Mouse (Mus musculus): ENCODE results near the gene Foxa3. TPM values are rescaled to one million over a fixed set of nuclear protein-coding genes. Genes with fewer than 3 reads are reported as not detected.

The Foxa3 gene
- total RNA-seq, 4 experiments from 2014 or later, result not detected

DNA sequence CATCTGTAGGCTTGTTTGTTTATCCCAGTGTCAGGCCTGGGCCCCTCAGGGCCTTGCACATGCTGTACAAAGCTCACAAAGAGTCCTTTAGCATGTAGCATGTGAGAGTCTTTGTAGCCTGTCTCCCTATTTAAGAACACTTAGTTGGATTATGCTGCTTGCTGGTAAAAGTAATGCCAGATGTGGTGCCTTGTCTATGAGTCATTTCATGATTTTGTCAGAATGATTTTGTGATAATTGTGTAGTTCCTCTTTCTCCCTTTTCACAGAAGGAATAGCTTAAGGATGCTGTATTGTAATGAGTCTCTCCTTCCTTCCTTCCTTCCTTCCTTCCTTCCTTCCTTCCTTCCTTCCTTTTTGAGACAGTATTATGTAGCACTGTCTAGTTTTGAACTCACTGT lies 4.7 kb upstream of the Foxa3 start:
- DNase-seq (ENCODE audit: low spot score in 2 of 2), result no peak

DNA sequence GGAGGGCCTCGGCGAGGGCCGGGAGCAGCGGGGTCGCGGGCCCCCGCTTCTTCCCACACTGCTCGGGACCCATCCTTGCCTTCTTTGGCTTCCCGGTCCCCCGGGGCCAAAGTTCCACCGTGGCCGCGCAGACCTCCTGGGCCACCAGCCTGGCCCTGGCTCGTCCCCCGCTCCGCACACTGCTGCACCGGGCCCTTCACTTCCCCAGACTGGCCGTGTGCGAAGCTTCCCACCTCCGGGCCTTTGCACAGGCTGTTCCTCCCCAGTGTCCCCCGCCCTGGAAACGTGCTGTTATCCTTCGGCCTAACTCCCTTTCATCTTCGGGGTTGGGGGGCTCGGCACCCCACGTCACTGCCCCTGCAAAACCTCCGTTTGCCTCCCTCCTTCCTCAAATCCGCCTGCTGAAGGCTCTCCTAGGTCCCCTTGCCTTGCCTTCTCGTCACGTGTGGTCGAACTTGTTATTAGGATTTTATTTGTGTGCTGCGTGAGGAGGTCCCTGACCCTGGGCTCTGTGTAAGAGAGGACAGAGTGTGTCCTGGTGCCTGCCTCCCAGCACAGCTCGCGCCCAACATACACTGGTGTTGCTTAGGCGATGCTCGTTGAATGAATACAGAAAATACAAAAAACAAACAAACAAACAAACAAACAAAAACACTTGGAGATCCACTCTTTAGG lies 1.4 kb upstream of the Foxa3 start:
- no peak for DNase-seq (ENCODE audit: low spot score in 2 of 2)

DNA sequence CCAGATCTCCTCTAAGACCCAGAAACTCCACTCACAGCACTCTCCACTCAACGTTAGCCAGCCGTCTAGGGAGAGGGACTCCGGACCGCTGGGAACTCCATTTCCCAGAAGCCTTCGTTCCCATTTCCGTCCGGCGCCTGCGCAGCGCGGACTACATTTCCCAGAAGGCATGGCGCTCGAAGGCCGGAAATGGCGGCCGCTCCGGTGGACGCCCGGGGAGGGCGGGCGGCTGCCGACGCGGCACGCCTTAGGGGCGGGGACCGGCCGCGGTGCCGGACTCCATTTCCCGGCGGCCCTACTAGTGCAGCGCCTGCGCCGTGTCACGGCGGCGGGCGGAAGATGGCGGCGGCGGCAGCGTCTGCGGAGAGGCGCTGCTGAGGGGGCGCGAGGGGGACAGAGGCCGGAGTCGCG lies 763 bp upstream of the Foxa3 start, which contains the start of gene Sympk:
Gene Sympk, plus strand, starts transcription at position 282 of the 411 bp plus-strand sequence.
- DNase-seq (ENCODE audit: low spot score in 2 of 2), result peak; percentile 91 to 94

DNA sequence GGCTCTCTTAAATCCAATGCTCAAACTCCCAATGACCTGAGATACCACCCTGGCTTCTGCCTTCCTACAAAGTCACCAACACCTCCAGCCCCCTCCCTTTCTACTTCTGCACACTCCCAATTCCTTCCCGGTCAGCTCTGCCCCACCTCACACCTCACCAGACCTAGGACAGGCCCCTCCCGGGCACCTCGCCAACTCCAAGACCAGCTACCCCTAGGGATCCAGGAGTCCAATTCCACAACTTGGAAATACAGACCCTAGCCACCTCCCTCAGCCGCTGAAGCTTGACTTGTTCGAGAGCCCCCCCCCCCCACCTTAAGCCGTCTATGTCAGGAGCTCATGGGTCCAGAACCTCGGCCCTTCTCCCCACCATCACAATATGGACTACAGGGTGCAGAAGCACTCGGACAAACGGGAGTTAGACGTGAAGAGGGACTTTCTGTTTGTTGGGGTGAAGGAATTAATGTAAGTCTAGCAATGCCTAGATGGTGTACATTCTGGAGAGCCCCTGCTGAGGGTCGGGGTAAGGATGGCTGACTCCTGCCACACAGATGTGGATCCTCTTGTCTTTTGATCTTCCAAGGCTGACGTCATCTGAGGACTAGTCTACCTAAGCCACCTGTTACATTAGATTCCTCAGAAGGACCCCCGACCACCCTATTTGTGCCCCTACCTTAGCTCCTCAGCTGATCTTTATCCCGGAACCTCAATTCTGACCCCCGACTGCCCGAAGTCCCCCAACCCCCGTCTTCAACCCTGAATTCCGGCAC lies 964 bp downstream of the Foxa3 start:
- no peak for DNase-seq (ENCODE audit: low spot score in 2 of 2)

DNA sequence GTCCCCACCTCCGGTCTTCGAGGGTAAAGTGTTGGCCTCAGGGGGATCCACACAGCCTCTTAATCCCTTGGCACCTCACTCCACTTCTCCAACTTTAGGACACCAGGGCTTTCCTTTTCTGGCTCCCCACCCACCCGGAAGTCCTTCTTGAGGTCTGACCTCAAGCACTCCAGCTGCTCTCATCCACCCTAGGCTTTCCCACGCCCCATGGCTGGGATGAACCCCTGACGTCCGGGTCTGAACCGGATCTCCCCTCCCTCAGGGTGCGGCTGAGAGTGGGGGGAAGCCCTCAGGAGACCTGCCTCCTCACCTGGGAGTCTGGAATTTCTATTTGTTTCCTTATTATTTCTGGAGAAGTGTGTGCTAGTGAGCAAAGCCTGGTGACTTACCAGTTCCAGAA lies 2.3 kb downstream of the Foxa3 start:
- no peak for DNase-seq (ENCODE audit: low spot score in 2 of 2)

DNA sequence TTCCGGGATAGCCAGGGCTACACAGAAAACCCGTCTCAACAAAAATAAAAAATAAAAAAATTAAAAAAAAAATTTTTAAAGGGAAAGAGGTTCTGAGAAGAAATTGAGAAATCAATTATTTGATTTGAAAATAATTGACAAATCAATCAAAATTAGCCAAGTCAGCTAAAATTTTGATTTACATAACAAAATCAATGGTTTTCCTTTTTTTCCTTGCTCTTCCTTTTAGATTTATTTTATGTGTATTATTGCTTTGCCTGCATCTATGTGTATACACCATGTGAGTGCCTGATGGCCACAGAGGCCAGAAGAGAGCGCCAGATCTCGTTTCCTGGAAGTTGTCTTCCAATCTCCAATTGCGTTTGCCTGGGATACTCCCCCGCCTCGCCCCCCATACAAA lies 5.4 kb downstream of the Foxa3 start:
- DNase-seq (ENCODE audit: low spot score in 2 of 2), result no peak

DNA sequence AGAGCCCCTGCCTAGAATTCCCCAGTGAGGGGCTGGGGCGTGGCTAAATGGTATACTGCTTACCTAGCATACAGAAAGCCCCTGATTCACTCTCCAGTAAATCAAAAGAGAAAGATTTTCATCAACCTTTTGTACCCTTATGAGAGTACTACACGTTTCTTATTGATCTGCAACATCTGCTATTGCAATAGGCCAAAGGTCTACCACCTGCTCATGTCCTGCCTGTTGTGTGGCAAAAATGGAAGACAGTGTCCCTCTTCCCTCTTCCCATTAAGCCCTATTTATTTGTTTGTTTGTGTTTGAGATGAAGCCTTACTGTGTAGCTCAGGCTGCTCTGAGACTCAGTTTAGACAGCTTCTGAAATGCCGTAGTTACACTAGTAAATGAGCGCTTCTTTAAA lies 7.3 kb downstream of the Foxa3 start:
- no peak for DNase-seq (ENCODE audit: low spot score in 2 of 2)

DNA sequence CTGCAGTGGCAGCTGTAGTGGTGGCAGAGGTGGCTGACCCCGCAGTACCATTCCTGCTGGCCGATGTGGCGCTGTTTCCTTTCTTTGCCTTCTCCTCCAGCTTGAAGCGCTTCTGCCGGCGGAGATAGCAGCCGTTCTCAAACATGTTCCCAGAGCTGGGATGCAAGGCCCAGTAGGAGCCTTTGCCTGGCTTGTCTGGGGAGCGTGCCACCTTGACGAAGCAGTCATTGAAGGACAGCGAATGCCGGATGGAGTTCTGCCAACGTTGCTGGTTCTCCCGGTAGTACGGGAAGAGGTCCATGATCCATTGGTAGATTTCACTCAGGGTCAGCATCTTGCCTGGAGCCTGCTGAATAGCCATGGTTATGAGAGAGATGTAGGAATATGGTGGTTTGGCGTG lies 8.9 kb downstream of the Foxa3 start:
- DNase-seq (ENCODE audit: low spot score in 2 of 2), result no peak

DNA sequence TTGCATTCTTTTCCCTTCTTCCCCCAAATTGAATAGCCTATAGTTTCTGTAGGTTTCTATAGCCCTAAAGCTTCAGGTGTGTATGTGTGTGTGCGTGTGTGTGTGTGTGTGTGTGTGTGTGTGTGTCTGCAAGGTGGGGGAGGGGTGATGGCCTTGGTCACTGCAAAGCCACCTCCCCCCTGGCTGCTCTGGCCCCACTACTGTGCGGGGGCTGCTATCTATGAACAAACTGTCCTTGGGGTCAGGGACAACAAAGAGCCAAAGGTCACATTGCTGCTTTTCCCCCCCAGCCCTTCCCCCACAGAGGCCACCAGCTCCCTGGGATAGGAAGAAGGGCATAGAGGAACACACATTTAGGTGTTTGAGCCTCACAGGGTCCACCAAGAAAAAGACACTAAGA lies 10.5 kb downstream of the Foxa3 start:
- no peak for DNase-seq (ENCODE audit: low spot score in 2 of 2)

DNA sequence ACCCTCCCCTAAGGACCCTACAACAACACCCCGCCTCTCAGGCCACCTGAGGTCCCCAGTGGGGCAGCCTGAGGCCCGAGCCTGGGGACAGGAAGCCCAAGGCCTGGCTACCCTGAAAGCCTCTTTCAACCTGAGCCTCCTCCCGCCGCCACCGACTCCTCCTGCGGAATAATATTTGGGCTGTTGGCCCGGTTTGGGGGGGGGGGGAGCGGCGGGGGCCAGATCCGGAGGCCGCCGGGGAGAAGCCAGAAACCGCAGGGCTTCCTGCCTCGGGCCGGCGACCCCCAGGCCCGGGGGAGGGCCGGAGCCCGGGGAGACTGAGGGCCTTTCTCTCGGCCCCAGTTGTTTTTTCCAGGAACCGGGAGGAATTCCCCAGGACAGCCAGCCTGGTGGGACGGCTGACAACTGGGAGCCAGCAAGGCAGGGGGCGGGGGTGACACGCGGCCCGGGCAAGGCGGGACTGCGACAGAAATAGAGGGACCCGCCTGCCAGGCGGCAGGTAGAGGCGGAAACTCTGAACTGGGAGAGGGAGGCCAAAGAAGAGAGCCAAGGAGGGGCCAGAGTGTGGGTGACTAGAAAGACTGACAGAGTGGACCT lies 11.2 kb downstream of the Foxa3 start:
- DNase-seq (ENCODE audit: low spot score in 2 of 2), result no peak

DNA sequence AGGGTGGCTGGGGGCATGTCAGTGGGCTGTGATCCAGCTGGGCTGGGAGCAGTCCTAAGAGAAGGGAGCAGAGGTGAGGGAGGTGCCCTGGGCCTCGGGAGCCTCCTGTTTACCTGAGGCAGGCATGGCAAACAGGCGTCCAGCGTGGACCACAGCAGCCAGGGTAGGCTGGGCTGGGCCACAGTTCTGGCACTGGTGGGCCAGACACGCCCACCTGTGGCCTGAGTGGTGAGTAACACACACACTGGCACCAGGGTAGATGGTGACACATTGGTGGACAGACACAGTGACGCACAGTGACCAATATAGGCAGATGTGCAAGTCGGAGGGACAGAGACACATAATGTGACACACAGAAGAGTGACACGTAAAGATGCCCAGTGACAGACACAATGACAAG lies 12.8 kb downstream of the Foxa3 start:
- no peak for DNase-seq (ENCODE audit: low spot score in 2 of 2)

DNA sequence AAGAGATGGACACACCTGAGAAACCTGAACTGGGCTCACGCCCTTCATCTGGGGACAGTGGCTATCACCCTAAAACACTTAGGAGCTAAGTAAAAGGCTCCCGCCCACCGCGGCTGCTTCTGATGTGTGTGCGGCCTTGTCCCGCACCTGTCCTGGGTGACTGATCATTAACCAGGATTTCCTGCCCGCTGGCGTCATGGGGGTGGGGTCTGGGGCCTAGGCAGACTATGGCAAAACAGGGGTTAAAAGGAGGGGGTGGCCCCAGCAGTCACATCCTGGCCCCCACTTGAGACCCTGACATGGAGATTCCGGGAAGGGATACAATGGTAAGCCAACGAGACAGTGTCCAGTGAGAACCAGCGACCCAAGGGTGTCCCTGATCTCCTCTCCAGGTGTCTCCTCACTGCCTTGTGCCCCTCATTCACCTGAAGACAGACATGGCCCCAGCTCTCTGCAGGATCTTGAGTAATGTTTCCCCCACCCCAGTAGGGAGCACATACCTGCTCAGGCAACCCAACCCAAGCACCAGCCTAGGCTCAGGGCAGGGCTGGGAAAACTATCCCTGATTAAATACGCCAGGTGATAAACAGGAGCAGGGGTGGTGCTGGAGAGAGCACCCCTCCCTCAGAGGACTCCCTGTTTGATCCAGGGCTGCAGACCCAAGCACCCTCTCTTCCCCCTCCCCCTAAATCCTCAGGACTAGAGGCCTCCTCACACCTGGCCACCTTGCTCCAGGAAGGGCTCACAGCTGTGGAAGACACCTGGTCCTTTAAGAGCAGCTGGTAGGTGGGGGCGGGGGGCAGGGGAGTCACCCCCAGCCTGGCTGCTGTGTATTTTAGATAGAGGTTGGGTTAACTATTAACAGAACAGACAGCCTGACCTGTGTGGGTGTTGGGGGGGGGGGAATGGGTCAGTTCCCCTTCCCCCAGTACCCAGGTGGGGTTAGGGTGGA lies 16.0 kb downstream of the Foxa3 start:
- no peak for DNase-seq (ENCODE audit: low spot score in 2 of 2)

DNA sequence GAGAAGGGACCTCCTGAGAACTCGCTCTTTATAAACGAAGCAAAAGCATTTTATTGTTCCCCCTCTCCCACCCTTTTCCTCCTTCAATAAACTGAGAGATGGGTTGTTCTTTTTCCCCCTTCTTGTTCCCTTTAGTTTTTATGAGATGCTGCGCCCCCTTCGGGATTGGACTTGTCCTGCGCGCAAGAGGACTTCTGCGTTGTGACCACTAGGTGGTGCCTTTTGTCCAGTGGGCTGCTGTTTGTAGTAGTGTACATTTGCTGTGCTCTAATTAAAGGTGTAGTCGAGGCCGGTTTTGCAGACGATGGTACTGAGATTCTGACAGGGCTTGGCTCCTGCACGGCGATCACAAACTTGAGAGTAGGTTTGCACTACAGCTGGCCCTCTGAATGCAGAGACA lies 16.9 kb downstream of the Foxa3 start:
- DNase-seq (ENCODE audit: low spot score in 2 of 2), result peak; percentile 76 to 88

DNA sequence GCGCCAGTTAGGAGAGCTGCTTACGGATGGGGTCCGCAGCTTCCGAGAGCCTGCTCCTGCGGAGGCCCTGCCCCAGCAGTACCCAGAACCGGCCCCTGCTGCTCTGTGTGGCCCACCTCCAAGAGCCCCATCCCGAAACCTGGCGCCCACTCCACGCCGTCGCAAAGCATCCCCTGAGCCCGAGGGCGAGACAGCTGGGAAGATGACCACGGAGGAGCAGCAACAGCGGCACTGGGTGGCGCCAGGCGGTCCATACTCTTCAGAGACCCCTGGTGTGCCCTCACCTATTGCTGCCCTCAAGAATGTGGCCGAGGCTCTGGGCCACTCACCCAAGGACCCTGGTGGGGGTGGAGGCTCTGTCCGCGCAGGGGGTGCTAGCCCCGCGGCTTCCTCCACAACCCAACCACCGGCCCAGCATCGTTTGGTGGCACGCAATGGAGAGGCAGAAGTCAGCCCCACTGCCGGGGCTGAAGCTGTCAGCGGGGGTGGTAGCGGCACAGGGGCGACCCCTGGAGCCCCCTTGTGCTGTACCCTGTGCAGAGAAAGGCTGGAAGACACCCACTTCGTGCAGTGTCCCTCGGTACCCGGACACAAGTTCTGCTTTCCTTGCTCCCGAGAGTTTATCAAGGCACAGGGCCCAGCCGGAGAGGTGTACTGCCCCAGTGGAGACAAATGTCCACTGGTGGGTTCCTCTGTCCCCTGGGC lies 17.8 kb downstream of the Foxa3 start:
- no peak for DNase-seq (ENCODE audit: low spot score in 2 of 2)

DNA sequence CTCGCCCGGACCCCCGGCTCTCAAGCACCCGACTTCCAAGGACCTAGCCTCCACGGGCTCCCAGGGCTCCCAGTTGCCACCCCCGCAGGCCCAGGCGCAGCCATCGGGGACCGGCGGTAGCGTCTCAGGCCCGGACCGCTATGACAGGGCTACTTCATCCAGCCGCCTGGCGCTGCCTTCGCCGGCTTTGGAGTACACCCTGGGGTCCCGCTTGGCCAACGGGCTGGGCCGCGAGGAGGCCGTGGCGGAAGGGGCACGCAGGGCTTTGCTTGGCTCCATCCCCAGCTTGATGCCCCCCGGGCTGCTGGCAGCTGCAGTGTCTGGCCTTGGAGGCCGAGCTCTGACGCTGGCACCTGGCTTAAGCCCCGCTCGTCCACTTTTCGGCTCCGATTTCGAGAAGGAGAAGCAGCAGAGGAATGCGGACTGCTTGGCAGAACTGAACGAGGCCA lies 18.7 kb downstream of the Foxa3 start:
- no peak for DNase-seq (ENCODE audit: low spot score in 2 of 2)

DNA sequence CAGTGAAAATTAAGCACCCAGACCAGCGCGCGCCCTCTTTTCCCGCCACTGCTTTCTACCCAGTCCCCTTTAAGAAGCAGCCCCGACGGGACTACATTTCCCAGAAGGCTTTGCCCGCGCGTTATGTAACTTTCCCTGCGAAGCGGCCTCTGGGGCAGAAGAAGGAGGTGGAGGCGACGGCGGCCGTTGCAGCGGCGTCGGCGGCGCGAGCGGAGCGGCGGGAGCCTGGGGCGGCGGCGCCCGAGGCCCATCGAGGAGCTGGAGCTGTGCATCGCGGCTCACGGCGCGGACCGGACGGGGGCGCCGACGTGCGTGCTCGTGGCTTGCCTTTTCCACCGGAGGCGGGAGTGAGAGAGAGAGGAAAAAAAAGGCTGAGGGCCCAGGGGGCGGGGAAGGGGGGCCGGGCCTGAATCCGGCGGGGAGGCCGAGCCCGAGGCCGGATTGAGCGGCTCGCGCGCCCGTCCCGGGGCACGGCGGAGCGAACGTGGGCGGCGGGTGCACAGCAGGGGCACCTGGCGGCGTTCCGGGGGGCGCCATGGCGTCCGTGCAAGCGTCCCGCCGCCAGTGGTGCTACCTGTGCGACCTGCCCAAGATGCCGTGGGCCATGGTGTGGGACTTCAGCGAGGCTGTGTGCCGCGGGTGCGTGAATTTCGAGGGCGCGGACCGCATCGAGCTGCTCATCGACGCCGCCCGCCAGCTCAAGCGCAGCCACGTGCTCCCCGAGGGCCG lies 19.3 kb downstream of the Foxa3 start, which contains the start of gene Irf2bp1:
Gene Irf2bp1, plus strand, starts transcription at position 143 of the 729 bp plus-strand sequence.
- peak; percentile 93 to 94 for DNase-seq (ENCODE audit: low spot score in 2 of 2)

DNA sequence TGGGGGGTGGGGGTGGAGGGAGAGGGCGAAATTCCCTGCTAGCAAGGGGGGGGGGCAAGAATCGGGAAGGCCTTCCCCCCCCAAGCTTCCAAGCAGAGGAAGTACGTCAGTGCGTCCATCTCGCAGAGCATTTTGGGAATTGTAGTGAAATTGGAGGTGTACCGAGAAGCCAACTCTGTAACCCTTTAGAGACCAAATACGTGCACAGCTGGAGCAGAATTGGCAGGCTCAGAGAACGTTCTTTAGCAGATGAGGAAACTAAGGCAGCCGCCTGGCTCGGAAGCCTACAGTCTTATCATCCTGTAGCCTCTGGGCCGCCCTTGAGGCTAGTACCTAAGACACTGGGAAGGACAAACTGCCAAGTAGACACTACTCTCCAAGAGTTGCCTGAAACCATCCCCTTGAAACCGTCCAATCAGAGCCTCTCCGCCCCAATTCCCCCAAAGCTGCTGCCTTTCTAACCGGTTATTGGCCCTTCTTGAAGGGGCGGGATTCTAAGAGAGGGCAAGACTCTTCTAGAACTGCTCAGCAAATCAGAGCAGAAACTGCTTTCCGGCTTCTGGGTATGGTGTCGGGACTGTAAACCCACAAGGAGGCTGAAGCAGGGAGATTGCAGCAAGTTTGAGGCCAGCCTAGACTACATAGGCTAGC lies 20.4 kb downstream of the Foxa3 start:
- DNase-seq (ENCODE audit: low spot score in 2 of 2), result peak; percentile 78 to 85

DNA sequence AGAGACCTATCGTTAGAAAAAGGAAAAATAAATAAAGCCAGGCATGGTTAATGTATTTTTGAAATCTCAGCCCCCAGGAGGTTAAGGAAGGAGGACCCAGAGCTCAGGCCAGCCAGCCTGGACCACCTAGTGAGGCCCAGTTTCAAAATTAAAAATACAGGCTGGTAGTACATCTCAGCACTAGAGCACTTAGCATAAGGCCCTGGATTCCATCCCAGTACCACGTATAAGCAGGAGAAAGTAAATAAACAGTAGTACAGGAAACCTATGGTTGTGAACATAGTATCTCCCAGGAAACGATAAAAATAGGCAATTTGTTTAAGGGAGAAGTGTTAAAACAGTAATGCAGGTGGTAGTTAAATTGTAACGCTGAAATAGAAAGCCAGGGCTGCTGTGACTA lies 21.2 kb downstream of the Foxa3 start:
- DNase-seq (ENCODE audit: low spot score in 2 of 2), result no peak

DNA sequence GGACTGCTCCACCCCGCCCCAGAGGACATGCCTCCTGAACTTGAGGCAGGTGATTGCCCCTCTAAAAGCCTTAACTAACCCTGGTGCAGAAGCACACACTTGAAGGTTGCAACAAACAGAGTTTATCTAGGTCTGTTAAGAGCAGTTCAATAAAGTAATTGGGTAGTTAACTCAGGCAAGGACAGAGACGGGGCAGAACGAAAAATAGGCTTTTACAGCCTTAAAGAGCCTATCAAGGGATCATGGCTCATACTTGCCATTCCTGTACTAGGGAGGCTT lies 21.6 kb downstream of the Foxa3 start:
- DNase-seq (ENCODE audit: low spot score in 2 of 2), result no peak

Data from layer of hippocampus, adult 8-10 months (tissue).